Mouse (Mus musculus) intestine, embryonic 14.5 days (tissue): ENCODE results near the gene Sap30l. TPM values are rescaled to one million over a fixed set of nuclear protein-coding genes. Genes with fewer than 3 reads are reported as not detected.
A peak's percentile ranks its signal among the peaks of the same experiment; 100 is the strongest.

Source experiments
- ATAC-seq: fragments of 200-750 bp; cut with Nextera tagmentation; replicated peaks from 2 replicates; pipeline ENCODE4 v1.8.0; 2017; ENCODE audit warnings: low read depth, moderate number of reproducible peaks, moderate TSS enrichment, moderate library complexity; ENCODE audit not compliant: low FRiP score, low TSS enrichment
- DNase-seq: peaks from one replicate; pipeline ENCODE4 v3.0.0-alpha.2; 2018; ENCODE audit warnings: low spot score
- H3K27ac ChIP-seq: fragments of 300-500 bp; sonication (generic); 2 replicates; pipeline ENCODE4 v1.5.1; 2014; ENCODE audit warnings: low read depth, mild to moderate bottlenecking, control low read depth
- H3K27me3 ChIP-seq: fragments of 300-500 bp; sonication (generic); replicated peaks from 2 replicates; pipeline ENCODE4 v1.6.1; 2014; ENCODE audit warnings: low read length, control low read depth; ENCODE audit not compliant: control insufficient read depth, insufficient read depth
- H3K36me3 ChIP-seq: fragments of 300-500 bp; sonication (generic); 2 replicates; pipeline ENCODE4 v1.6.1; 2014; ENCODE audit warnings: low read length, control low read depth; ENCODE audit not compliant: control insufficient read depth, insufficient read depth
- H3K4me1 ChIP-seq: fragments of 300-500 bp; sonication (generic); replicated peaks from 2 replicates; pipeline ENCODE4 v1.6.1; 2014; ENCODE audit warnings: low read length, control low read depth, mixed read lengths; ENCODE audit not compliant: control insufficient read depth, insufficient read depth
- H3K4me2 ChIP-seq: fragments of 300-500 bp; sonication (generic); 2 replicates; pipeline ENCODE4 v1.6.1; 2014; ENCODE audit warnings: low read length
- H3K4me3 ChIP-seq: fragments of 300-500 bp; sonication (generic); 2 replicates; pipeline ENCODE4 v1.5.1; 2014; ENCODE audit warnings: low read depth, low read length, control low read depth, mixed read lengths
- H3K9ac ChIP-seq: fragments of 300-500 bp; sonication (generic); 2 replicates; pipeline ENCODE4 v1.6.1; 2014; ENCODE audit warnings: mild to moderate bottlenecking, low read length
- H3K9me3 ChIP-seq: fragments of 300-500 bp; sonication (generic); 2 replicates; pipeline ENCODE4 v1.6.1; 2016; ENCODE audit warnings: low read length, control low read depth; ENCODE audit not compliant: control insufficient read depth
- WGBS: fragments of 180-500 bp; shearing (Covaris S2); extraction: QIAGEN DNeasy Blood & Tissue Kit; methylation state at CpG from one replicate; pipeline ENCODE4 v1.1.7; 2014; 5-methylcytosine and 5-hydroxymethylcytosine counted together
- polyA plus RNA-seq: library from polyadenylated mRNA; unstranded; fragments of >200 nt; fragmentation: Nextera tagmentation; extraction: Ambion mirVana; gene quantifications from 2 replicates; pipeline ENCODE4 v1.2.1, GENCODE M21; 2014

Gene Sap30l
- polyA plus RNA-seq, 1 experiment from 2014 or later, result 15.0 TPM

DNA sequence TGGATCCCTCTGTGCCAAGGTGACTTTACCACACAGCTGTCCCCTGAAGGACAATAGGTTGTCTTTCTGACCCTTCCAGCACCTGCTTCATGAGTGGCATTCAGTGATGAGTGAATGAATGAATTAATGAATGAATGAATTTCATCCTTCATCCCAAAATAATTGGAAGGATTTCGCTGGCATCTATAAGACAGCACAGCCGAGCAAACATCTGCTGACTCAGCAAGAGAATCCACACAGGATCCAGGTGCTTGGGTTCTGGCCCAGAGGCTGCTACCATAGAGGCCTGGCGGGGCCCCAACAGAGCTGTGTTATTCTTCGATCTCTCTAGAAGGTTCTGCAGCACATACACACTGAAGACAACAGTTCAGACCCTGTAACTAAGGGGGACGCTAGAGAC is 30.7 kb upstream of the Sap30l start:
- H3K27ac ChIP-seq, result no peak overlapping the region
- no peak overlapping the region for H3K9ac ChIP-seq
- H3K9me3 ChIP-seq, result no peaks in the 10 kb centered on the region
- DNase-seq, result no peak
- H3K4me1 ChIP-seq, result 0 out of 2 replicates have a peak, but pooled peaks cover 3% of the 10 kb centered on the region
- peaks cover 14% of the 10 kb centered on the region for H3K36me3 ChIP-seq
- H3K27me3 ChIP-seq, result no peaks in the 10 kb centered on the region
- no peak overlapping the region for H3K4me3 ChIP-seq
- no peak for ATAC-seq
- H3K4me2 ChIP-seq, result no peak overlapping the region
- 85% methylated on average over 5 of the region's 5 CpGs for WGBS

DNA sequence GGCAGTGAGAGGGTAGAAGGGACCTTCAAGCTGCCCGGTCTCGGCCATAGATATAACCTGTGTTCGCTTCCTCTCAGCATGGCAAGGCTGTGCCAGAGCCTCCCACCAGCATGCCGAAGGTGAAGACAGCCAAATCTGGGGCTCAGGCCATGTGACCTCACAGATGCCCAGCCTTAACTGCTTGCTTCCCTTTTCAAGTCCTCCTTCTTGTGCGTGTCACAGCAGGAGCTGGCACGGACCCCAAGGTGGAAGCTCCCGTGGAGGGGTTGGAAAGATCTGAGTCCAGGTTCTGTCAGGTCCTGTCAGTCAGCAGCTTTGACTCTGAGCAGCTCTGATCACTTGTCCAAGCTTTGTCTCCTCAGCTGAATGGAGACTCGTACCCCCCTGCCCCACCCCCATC is 29.8 kb upstream of the Sap30l start:
- ATAC-seq, result no peak
- Histone ChIP-seq H3K4me2 (no peak overlapping the region), H3K27me3 (no peaks in the 10 kb centered on the region), H3K4me3 (no peak overlapping the region), H3K36me3 (peaks cover 14% of the 10 kb centered on the region), H3K27ac (no peak overlapping the region), H3K4me1 (0 out of 2 replicates have a peak, but pooled peaks cover 3% of the 10 kb centered on the region), H3K9ac (no peak overlapping the region), H3K9me3 (no peaks in the 10 kb centered on the region)
- 92% methylated on average over 8 of the region's 8 CpGs for WGBS
- DNase-seq, result no peak

DNA sequence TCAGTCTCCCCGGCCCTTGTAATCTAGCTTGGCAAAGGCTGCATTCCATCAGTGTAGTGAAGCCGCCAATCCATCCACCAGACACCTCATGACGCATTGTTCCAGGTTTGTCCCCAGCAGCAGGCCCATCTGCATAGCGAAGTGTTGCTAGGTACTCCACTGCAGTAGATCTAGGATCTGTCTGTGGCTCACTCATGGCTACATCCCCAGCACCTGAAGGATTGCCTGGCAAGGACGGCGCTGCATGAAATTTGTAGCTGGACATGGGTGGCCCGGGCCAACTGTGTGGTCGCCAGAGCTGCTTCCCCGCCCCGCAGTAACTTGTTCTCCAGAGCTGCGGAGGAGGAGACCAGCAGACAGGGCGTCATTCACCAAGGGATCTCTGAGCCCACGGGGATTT is 28.0 kb upstream of the Sap30l start:
- DNase-seq (no peak), ATAC-seq (no peak)
- Histone ChIP-seq H3K27me3 (no peaks in the 10 kb centered on the region), H3K9me3 (no peaks in the 10 kb centered on the region), H3K36me3 (peaks cover 14% of the 10 kb centered on the region; the same call in 1 of the 2 replicates), H3K4me2 (no peak overlapping the region), H3K27ac (no peak overlapping the region), H3K9ac (no peak overlapping the region), H3K4me1 (0 out of 2 replicates have a peak, but pooled peaks cover 7% of the 10 kb centered on the region), H3K4me3 (no peak overlapping the region)
- 36% methylated on average over 13 of the region's 13 CpGs for WGBS

DNA sequence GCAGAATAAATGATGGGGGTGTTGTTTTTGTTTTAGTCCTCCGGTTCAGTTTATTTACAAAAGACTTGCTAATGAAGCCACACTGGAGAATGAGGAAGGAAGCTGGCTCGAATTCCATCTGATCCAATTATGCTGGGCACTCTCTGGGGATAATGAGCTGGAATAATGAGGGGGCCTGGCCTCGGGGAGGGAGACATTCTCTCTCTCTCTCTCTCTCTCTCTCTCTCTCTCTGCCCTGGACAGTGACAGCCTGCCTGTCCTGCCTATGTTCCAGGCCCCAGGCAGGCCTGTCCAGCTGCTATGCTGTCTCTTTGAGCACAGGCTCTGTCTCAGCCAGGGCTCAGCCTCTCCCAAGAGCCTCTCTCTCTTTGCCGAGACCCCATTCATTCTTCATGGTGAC is 27.5 kb upstream of the Sap30l start:
- H3K9ac ChIP-seq, result no peak overlapping the region
- no peak for DNase-seq
- WGBS, result 22% methylated on average over 4 of the region's 4 CpGs
- H3K27ac ChIP-seq, result no peak overlapping the region
- no peaks in the 10 kb centered on the region for H3K27me3 ChIP-seq
- ATAC-seq, result no peak
- no peaks in the 10 kb centered on the region for H3K9me3 ChIP-seq
- H3K4me3 ChIP-seq, result no peak overlapping the region
- 0 out of 2 replicates have a peak, but pooled peaks cover 10% of the 10 kb centered on the region for H3K4me1 ChIP-seq
- H3K36me3 ChIP-seq, result peaks cover 14% of the 10 kb centered on the region; the same call in 1 of the 2 replicates
- no peak overlapping the region for H3K4me2 ChIP-seq

DNA sequence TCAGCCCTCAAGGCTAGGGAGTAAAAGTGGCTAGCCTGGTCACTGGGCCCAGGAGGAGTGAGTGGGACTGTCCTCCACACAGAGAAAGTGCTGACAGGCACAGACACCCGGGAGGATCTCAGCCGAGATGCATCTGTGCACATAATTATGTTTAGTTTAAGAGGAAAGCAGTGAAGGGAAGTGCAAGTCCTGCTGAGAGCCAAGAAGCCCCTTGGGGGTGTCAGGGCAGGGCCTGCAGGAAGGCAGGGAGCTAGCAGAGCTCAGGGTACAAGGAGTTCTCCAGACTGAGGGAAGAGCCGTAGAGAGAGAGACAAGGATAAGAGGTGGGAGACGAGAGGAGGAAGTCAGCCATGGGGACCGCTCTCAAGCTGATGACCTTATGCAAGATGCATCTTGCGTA is 25.6 kb upstream of the Sap30l start:
- no peak overlapping the region for H3K4me2 ChIP-seq
- 58% methylated on average over 6 of the region's 6 CpGs for WGBS

DNA sequence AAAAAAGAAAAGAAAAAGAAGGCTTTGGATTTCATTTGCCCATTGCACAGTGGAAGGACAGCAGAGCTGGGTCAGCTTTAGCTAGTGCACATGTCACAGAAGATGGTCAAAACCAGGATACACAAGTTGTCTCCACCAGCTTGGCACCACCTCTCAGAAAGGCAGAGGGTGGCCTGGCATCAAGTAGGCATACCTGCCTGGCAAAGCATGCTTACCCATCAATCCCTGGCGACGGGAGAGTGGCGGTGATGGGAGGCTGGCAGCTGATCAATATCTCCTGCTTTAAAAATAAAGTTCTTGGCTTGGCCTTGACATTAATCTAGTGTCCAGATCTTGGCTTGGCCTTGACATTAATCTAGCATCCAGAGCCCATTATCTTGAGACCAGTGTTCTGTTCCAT is 24.9 kb upstream of the Sap30l start:
- no peaks in the 10 kb centered on the region for H3K27me3 ChIP-seq
- H3K9ac ChIP-seq, result no peak overlapping the region
- 89% methylated on average over 3 of the region's 3 CpGs for WGBS
- H3K4me2 ChIP-seq, result no peak overlapping the region
- H3K4me3 ChIP-seq, result no peak overlapping the region
- no peak overlapping the region for H3K27ac ChIP-seq
- no peaks in the 10 kb centered on the region for H3K9me3 ChIP-seq
- ATAC-seq (no peak), DNase-seq (no peak)
- H3K4me1 ChIP-seq, result 0 out of 2 replicates have a peak, but pooled peaks cover 10% of the 10 kb centered on the region
- peaks cover 1% of the 10 kb centered on the region; the same call in 1 of the 2 replicates for H3K36me3 ChIP-seq

More for the DNA sequence above, 25.6 kb upstream of the Sap30l start:
- ATAC-seq (no peak), DNase-seq (no peak)
- Histone ChIP-seq H3K27ac (no peak overlapping the region), H3K4me3 (no peak overlapping the region), H3K27me3 (no peaks in the 10 kb centered on the region), H3K4me1 (0 out of 2 replicates have a peak, but pooled peaks cover 10% of the 10 kb centered on the region), H3K9me3 (no peaks in the 10 kb centered on the region), H3K36me3 (peaks cover 5% of the 10 kb centered on the region; the same call in 1 of the 2 replicates), H3K9ac (no peak overlapping the region)

DNA sequence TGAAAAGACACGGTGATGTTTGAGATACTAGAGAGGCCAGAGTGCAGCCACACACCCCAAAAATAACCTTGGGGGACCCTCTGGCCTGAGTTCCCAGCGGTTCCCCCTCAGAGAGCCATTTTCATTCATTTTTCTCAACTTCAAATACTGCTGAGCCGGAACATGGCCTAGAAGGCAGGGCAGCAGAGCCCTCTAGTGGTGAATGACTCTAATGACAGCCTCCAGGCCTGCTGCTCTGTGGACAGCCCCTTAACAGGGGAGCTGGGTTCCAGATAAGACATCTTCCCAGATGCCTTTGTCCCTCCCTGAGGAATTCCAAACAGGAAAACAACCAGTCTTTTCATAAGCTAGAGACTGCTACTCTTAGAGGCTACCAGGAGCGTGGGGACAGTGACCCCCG is 23.1 kb upstream of the Sap30l start:
- 0 out of 2 replicates have a peak, but pooled peaks cover 10% of the 10 kb centered on the region for H3K4me1 ChIP-seq
- peak; percentile 71; the same call in 1 of the 2 replicates for ATAC-seq
- peaks cover 3% of the 10 kb centered on the region; the same call in 1 of the 2 replicates for H3K36me3 ChIP-seq
- H3K9ac ChIP-seq, result no peak overlapping the region
- no peak overlapping the region for H3K27ac ChIP-seq
- 27% methylated on average over 5 of the region's 5 CpGs for WGBS
- peak; percentile 78 for DNase-seq
- no peaks in the 10 kb centered on the region for H3K9me3 ChIP-seq
- H3K4me2 ChIP-seq, result no peak overlapping the region
- H3K4me3 ChIP-seq, result no peak overlapping the region
- no peaks in the 10 kb centered on the region for H3K27me3 ChIP-seq

DNA sequence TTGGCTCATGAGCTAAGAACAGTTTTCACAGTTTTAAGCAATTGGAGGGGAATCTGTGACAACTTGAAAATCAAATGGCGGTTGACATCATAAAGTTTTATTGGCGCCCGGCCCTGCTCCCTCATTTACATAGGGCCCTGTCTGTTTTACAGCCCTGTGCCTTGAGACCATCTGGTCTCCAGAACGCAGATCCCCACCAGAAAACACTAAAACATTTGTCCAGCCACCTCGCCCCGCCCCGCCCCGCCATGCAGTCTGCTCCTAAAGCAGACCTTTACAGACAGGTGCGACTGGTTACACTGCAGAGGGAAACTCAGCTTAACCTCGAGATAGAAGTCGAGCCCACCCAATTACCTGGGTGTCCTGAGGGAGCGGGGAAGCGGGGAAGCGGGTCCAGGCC is 21.6 kb upstream of the Sap30l start:
- Histone ChIP-seq H3K4me3 (no peak overlapping the region), H3K27me3 (no peaks in the 10 kb centered on the region), H3K4me1 (0 out of 2 replicates have a peak, but pooled peaks cover 7% of the 10 kb centered on the region), H3K27ac (peak overlapping the region; percentile 51), H3K4me2 (no peak overlapping the region), H3K9me3 (no peaks in the 10 kb centered on the region), H3K36me3 (peaks cover 3% of the 10 kb centered on the region; the same call in 1 of the 2 replicates), H3K9ac (no peak overlapping the region)
- ATAC-seq, result peak; percentile 61
- WGBS, result 44% methylated on average over 14 of the region's 14 CpGs
- no peak for DNase-seq
